Mouse (Mus musculus) stomach, embryonic 16.5 days (tissue): ENCODE measurements around the gene Grm8. TPM values are rescaled to one million over a fixed set of nuclear protein-coding genes. Genes with fewer than 3 reads are reported as not detected.

Experiments
- ATAC-seq: fragments of 200-750 bp; cut with Nextera tagmentation; 2 replicates; pipeline ENCODE4 v1.8.0; 2017; ENCODE audit warnings: moderate number of reproducible peaks, moderate TSS enrichment; ENCODE audit not compliant: insufficient read depth, low FRiP score
- H3K27ac ChIP-seq: fragments of 300-500 bp; sonication (generic); 2 replicates; pipeline ENCODE4 v1.5.1; 2014; ENCODE audit warnings: low read length
- H3K27me3 ChIP-seq: fragments of 300-500 bp; sonication (generic); 2 replicates; pipeline ENCODE4 v1.6.1; 2014; ENCODE audit warnings: low read length, control low read depth, mixed read lengths; ENCODE audit not compliant: control insufficient read depth, insufficient read depth
- H3K36me3 ChIP-seq: fragments of 300-500 bp; sonication (generic); 2 replicates; pipeline ENCODE4 v1.6.1; 2014; ENCODE audit warnings: low read length; ENCODE audit not compliant: control insufficient read depth, insufficient read depth
- H3K4me1 ChIP-seq: fragments of 300-500 bp; sonication (generic); 2 replicates; pipeline ENCODE4 v1.6.1; 2014; ENCODE audit warnings: low read length, control low read depth, mixed read lengths; ENCODE audit not compliant: control insufficient read depth, insufficient read depth
- H3K4me2 ChIP-seq: fragments of 300-500 bp; sonication (generic); 2 replicates; pipeline ENCODE4 v1.6.1; 2014; ENCODE audit warnings: low read depth, low read length, mixed read lengths
- H3K4me3 ChIP-seq: fragments of 300-500 bp; sonication (generic); replicated peaks from 2 replicates; pipeline ENCODE4 v1.5.1; 2014; ENCODE audit warnings: mild to moderate bottlenecking, low read length
- H3K9ac ChIP-seq: fragments of 300-500 bp; sonication (generic); 2 replicates; pipeline ENCODE4 v1.6.1; 2014; ENCODE audit warnings: low read length
- H3K9me3 ChIP-seq: fragments of 300-500 bp; sonication (generic); replicated peaks from 2 replicates; pipeline ENCODE4 v1.6.1; 2016; ENCODE audit warnings: low read length, control low read depth; ENCODE audit not compliant: control insufficient read depth
- WGBS: fragments of 180-500 bp; shearing (Covaris S2); extraction: QIAGEN DNeasy Blood & Tissue Kit; methylation state at CpG from one replicate; pipeline ENCODE4 v1.1.7; 2014; 5-methylcytosine and 5-hydroxymethylcytosine counted together
- polyA plus RNA-seq: library from polyadenylated mRNA; unstranded; fragments of >200 nt; fragmentation: Nextera tagmentation; extraction: Ambion mirVana; gene quantifications from 2 replicates; pipeline ENCODE4 v1.2.1, GENCODE M21; 2015

Grm8 gene
- polyA plus RNA-seq, result 1.6 and 1.9 TPM in 2 replicates

- peak within 1 kb of the TSS; percentile 65 for H3K9ac ChIP-seq
- H3K36me3 ChIP-seq, result no peaks in the 10 kb centered on the region
- H3K27me3 ChIP-seq, result peaks cover 46% of the 10 kb centered on the region
- ATAC-seq, result 0 out of 2 replicates have a peak, but pooled peaks have one; percentile 2
- peak within 1 kb of the TSS; percentile 63 for H3K4me3 ChIP-seq
- under 1% methylated on average over 42 of the region's 42 CpGs for WGBS
- H3K27ac ChIP-seq, result no peak within 1 kb of the TSS
- no peaks in the 10 kb centered on the region for H3K9me3 ChIP-seq
- peak within 1 kb of the TSS; percentile 97 for H3K4me2 ChIP-seq
- peaks cover 6% of the 10 kb centered on the region; the same call in 1 of the 2 replicates for H3K4me1 ChIP-seq
Measured at GRCm38 (mm10) chr6:28135001-28135401, at the start of gene Grm8. Gene Grm8, minus strand, starts transcription at chr6:28135178.

- WGBS, result 75% methylated on average over 19 of the region's 19 CpGs
- Histone ChIP-seq H3K9me3 (no peaks in the 10 kb centered on the region), H3K4me1 (no peaks in the 10 kb centered on the region), H3K36me3 (no peaks in the 10 kb centered on the region), H3K27ac (no peak overlapping the region), H3K4me3 (no peak overlapping the region), H3K9ac (no peak overlapping the region), H3K27me3 (no peaks in the 10 kb centered on the region), H3K4me2 (no peak overlapping the region)
- ATAC-seq, result no peak
Measured at GRCm38 (mm10) chr6:28169851-28170539, 35.0 kb upstream of the Grm8 start.

DNA sequence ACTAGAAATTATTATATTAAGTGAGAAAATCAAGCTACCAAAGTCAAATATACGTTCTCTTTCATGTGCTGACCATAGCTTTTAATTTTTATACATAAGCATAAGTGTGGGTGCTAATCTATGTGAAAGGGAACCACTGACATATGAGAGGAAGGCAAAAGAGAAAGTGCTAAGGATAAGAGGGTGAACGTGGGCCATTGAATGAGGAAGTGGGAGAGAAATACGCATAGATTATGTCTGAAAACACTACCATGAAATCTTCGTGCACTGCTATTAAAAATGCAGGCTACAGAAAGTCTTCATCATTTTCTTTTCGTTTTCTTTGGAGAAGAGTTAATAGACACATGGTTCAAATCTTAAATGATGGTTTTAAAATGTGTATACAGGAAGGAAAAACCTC, 25.4 kb upstream of the Grm8 start:
- H3K9me3 ChIP-seq, result no peaks in the 10 kb centered on the region
- H3K36me3 ChIP-seq, result no peaks in the 10 kb centered on the region
- WGBS, result 71% methylated on average over 5 of the region's 5 CpGs
- H3K27me3 ChIP-seq, result no peaks in the 10 kb centered on the region
- no peaks in the 10 kb centered on the region for H3K4me1 ChIP-seq
- no peak overlapping the region for H3K9ac ChIP-seq
- H3K4me3 ChIP-seq, result no peak overlapping the region
- no peak overlapping the region for H3K4me2 ChIP-seq
- no peak overlapping the region for H3K27ac ChIP-seq
- ATAC-seq, result no peak

DNA sequence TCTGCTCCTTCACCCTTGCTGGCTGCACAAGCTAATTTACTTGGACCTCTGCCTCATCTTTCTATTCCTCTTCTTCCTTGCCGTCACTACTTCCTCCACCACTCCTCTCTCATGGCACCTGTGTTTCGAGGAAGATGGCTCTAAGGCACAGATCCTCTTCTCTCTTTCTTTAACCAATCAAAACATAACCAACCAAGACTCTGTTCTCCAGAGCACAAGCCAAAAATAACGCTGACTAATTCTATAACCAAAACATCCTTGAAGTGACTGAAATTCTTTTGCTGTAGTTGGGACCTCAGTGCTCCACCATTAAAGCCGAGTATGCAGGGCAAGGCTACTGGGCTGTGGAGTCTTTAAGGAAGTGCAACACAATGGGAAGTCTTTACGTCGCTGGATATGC, 11.5 kb upstream of the Grm8 start:
- Histone ChIP-seq H3K4me2 (no peak overlapping the region), H3K36me3 (no peaks in the 10 kb centered on the region), H3K27me3 (no peaks in the 10 kb centered on the region), H3K27ac (no peak overlapping the region), H3K9me3 (no peaks in the 10 kb centered on the region), H3K4me1 (no peaks in the 10 kb centered on the region), H3K9ac (no peak overlapping the region), H3K4me3 (no peak overlapping the region)
- ATAC-seq, result no peak
- WGBS, result 70% methylated on average over 6 of the region's 6 CpGs

DNA sequence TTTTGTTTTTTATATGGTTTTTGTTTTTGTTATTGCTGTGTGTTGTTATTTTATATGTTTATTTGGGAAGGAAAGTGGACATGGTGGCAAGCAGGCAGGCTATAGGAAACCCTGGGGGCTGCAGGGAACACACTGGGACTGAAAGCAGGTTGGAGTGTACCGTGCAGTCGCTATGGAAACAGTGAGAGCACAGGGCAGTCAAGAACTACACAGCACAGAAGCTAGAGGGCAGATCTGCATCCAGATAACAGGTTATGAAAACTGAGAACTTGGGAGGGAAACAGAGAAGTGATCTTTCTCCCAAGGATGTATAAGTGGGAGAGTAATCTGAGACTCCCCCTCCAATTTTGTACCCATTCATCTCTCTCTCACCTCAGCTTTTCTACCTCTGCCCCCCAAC, 7.4 kb upstream of the Grm8 start:
- WGBS, result 11% methylated on average over 2 of the region's 2 CpGs
- H3K27me3 ChIP-seq, result no peaks in the 10 kb centered on the region
- ATAC-seq, result no peak; the same call in 1 of the 2 replicates

GRCm38 (mm10) chr6:28135411-28136233, 644 bp upstream of the Grm8 start:
- peak overlapping the region; percentile 97 for H3K4me2 ChIP-seq
- peaks cover 41% of the 10 kb centered on the region for H3K27me3 ChIP-seq
- no peaks in the 10 kb centered on the region for H3K9me3 ChIP-seq
- ATAC-seq, result peak; percentile 85
- H3K4me3 ChIP-seq, result peak overlapping the region; percentile 63
- peaks cover 6% of the 10 kb centered on the region; the same call in 1 of the 2 replicates for H3K4me1 ChIP-seq
- no peaks in the 10 kb centered on the region for H3K36me3 ChIP-seq
- H3K27ac ChIP-seq, result no peak overlapping the region
- WGBS, result under 1% methylated on average over 37 of the region's 37 CpGs
- H3K9ac ChIP-seq, result peak overlapping the region; percentile 65

More for the DNA sequence above, 7.4 kb upstream of the Grm8 start:
- H3K4me3 ChIP-seq, result no peak overlapping the region
- no peak overlapping the region for H3K4me2 ChIP-seq
- H3K4me1 ChIP-seq, result no peaks in the 10 kb centered on the region
- no peak overlapping the region for H3K27ac ChIP-seq
- no peak overlapping the region for H3K9ac ChIP-seq
- H3K36me3 ChIP-seq, result no peaks in the 10 kb centered on the region
- no peaks in the 10 kb centered on the region for H3K9me3 ChIP-seq

- H3K36me3 ChIP-seq, result no peaks in the 10 kb centered on the region
- WGBS, result under 1% methylated on average over 20 of the region's 20 CpGs
- no peak for ATAC-seq
- H3K9ac ChIP-seq, result peak overlapping the region; percentile 65
- H3K4me3 ChIP-seq, result peak overlapping the region; percentile 63
- peaks cover 6% of the 10 kb centered on the region; the same call in 1 of the 2 replicates for H3K4me1 ChIP-seq
- peaks cover 46% of the 10 kb centered on the region for H3K27me3 ChIP-seq
- peak overlapping the region; percentile 97 for H3K4me2 ChIP-seq
- H3K9me3 ChIP-seq, result no peaks in the 10 kb centered on the region
- no peak overlapping the region for H3K27ac ChIP-seq
Measured at GRCm38 (mm10) chr6:28134251-28134801, 652 bp downstream of the Grm8 start.

DNA sequence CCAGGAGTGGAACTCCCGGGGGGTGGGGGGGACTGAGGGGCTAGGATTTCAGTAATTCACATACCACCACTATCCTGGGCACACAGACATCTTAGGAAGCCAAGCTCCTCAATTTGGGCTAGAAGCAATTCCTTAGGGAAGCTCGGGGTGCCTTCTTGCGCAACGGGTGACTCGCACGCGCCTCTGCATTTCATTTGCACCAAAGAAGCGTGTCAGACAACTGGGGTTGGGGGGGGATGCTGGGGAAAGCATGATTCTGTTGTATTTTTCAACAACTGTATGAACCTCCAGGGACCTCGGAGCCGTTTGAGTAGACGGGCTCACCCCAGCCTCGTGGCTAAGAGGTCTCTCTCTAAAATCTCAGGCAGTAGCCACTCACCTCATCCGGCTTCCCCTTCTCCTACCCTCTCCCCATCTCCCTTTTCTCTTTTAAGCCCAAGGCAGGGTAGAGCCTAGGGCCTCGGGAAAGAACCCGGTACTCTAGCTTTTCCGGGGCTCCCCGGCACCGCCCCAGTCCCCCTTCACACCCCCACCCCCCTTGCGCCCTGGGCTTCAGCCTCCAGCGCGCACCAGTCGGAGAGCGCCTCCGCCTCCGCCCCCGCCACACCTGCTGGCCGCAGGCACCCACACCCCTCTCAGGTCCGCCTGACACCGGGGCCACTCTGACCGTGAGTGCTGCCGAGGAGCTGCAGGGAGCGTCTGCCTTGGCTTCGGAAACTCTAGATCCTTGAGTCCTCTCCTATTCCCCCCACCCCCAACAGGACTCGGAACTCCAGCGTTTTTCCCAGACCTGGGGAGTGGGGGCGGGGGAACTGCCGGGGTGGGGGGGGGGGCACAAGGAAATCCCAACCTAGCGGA, 1.5 kb downstream of the Grm8 start:
- peaks cover 6% of the 10 kb centered on the region; the same call in 1 of the 2 replicates for H3K4me1 ChIP-seq
- H3K36me3 ChIP-seq, result no peaks in the 10 kb centered on the region
- under 1% methylated on average over 38 of the region's 38 CpGs for WGBS
- no peak overlapping the region for H3K27ac ChIP-seq
- peak overlapping the region; percentile 37; the same call in 1 of the 2 replicates for H3K9ac ChIP-seq
- peak overlapping the region; percentile 97 for H3K4me2 ChIP-seq
- H3K9me3 ChIP-seq, result no peaks in the 10 kb centered on the region
- H3K4me3 ChIP-seq, result peak overlapping the region; percentile 63
- no peak for ATAC-seq
- H3K27me3 ChIP-seq, result peaks cover 46% of the 10 kb centered on the region
